Mouse (Mus musculus): ENCODE results near the gene Armh3.

- TF ChIP-seq POLR2A (IDR thresholded peaks at IDR 0.05; ENCODE audit: control insufficient read depth, low read depth, low read length) (no peak), CTCF (IDR thresholded peaks at IDR 0.05; ENCODE audit: control insufficient read depth, insufficient read depth, insufficient replicate concordance, low read depth, low read length) (no peak)
Observed at GRCm38 (mm10) chr19:45938064-45938463, 60.2 kb downstream of the Armh3 start.

All from testis, adult 2 months (tissue).